Mouse (Mus musculus): Measurements from ENCODE around the gene Pax3. TPM values are rescaled to one million over a fixed set of nuclear protein-coding genes. Genes with fewer than 3 reads are reported as not detected.

The Pax3 gene
- polyA plus RNA-seq, 1 experiment = not detected

DNA sequence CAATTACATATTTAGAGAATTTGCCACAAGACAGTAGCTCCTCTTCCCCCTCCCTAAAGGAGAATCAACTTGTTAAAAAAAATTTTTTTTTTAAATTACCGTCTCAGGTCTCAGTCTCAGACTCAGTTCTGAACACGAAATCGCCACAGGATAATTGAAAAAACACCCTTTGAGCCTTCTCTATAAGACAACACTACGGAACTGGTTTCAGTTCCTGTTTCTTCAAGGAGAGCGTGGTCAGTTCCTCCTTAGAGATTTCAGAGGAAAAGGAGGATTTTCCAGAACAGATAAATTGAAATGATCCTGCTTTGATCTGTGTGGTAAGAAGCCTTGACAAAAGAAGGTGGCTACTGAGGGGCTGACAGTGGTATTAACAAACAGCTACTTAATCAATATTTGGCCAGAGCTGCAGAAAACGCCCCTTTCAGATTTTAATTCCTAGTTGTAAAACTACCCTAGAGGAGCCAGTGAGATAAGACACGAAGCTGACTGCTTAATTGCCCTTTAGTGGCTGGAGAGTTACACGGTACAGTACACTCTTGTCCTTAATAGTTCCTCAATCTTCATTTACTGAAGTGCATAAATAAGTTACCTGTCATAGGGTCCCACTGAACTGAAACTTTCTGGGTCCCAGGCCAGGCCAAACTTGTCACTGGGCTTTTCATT lies 9.7 kb downstream of the Pax3 start:
- Histone ChIP-seq H3K4me1 (peaks cover 15% of the 10 kb centered on the region), H3K4me3 (replicated peaks) (no peak overlapping the region), H3K9me3 (no peaks in the 10 kb centered on the region), H3K36me3 (replicated peaks; ENCODE audit: low read length) (no peaks in the 10 kb centered on the region), H3K27me3 (replicated peaks) (peaks cover 64% of the 10 kb centered on the region)
- TF ChIP-seq GATA1 (IDR thresholded peaks at IDR 0.05; ENCODE audit: borderline replicate concordance, low read length) = no peak
- TF ChIP-seq FLI1 (IDR thresholded peaks at IDR 0.05; ENCODE audit: low read length) = no peak

DNA sequence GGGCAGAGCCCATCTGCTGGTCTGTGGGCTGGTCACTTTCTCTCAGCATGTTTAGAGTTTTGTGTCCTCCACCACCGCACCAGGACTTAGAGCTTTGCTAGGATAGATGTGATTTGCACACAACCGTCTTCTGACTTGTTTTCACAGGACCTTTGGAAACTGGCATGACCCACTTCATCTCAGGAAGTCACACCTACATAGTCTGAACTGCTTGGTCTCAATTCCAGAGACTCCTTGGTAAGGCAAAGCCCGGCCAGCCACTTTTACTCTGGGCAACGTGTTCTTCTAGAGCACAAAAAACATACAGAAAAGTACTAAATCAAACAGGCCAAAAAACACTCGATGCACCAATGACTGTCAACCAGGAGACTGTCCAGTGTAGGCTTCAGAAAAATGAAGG lies 14.0 kb downstream of the Pax3 start:
- Histone ChIP-seq H3K27me3 (replicated peaks) (peaks cover 36% of the 10 kb centered on the region), H3K4me1 (peaks cover 6% of the 10 kb centered on the region), H3K9me3 (no peaks in the 10 kb centered on the region), H3K4me3 (replicated peaks) (no peak overlapping the region), H3K36me3 (replicated peaks; ENCODE audit: low read length) (no peaks in the 10 kb centered on the region)
- no peak for TF ChIP-seq GATA1 (IDR thresholded peaks at IDR 0.05; ENCODE audit: borderline replicate concordance, low read length)
- no peak for TF ChIP-seq FLI1 (IDR thresholded peaks at IDR 0.05; ENCODE audit: low read length)

DNA sequence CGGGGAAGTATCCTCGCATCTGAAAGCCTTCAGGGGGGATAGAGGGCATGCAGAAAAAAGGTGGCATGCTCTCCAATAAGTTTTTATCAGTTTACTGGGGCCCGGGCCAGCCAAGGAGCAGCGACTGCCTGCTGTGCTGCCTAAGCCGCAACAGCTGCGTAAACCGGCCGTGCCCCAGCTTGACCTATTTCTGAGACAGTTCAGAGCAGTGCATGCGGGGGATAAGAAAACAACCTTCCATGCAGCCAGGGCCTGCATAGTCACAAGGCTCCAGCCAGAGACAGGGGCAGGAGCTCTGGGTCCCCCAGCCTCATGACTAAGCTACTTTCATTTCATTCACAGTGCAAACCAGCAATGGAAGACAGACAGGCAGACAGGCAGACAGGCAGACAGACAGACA lies 15.1 kb downstream of the Pax3 start:
- Histone ChIP-seq H3K36me3 (replicated peaks; ENCODE audit: low read length) (no peaks in the 10 kb centered on the region), H3K27me3 (replicated peaks) (peaks cover 29% of the 10 kb centered on the region), H3K4me3 (replicated peaks) (peak overlapping the region; percentile 89), H3K4me1 (peaks cover 6% of the 10 kb centered on the region), H3K9me3 (no peaks in the 10 kb centered on the region)
- TF ChIP-seq GATA1 (IDR thresholded peaks at IDR 0.05; ENCODE audit: borderline replicate concordance, low read length) = no peak
- no peak for TF ChIP-seq FLI1 (IDR thresholded peaks at IDR 0.05; ENCODE audit: low read length)

DNA sequence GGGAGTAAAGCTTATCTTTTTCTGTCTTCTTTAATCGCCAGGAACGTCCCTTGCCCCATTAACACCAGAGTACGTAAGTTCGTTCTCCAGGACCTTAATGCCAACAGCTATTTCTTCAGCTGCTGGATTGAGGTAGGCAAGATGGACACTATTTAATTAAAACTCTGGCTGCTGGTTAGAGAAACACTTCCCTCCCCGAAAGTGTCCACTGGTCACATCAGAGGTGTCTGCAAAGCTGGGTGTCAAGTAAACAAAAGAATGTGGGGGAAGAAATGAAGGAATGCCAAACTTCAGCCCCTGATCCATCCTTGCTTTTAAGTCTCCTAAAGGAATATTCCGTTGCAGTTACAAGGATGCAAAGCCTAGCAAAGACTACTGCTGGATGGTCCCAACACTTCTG lies 24.6 kb downstream of the Pax3 start:
- Histone ChIP-seq H3K9me3 (no peaks in the 10 kb centered on the region), H3K4me3 (replicated peaks) (no peak overlapping the region), H3K4me1 (no peaks in the 10 kb centered on the region), H3K27me3 (replicated peaks) (peaks cover 7% of the 10 kb centered on the region), H3K36me3 (replicated peaks; ENCODE audit: low read length) (no peaks in the 10 kb centered on the region)
- TF ChIP-seq GATA1 (IDR thresholded peaks at IDR 0.05; ENCODE audit: borderline replicate concordance, low read length) (no peak), FLI1 (IDR thresholded peaks at IDR 0.05; ENCODE audit: low read length) (no peak)

DNA sequence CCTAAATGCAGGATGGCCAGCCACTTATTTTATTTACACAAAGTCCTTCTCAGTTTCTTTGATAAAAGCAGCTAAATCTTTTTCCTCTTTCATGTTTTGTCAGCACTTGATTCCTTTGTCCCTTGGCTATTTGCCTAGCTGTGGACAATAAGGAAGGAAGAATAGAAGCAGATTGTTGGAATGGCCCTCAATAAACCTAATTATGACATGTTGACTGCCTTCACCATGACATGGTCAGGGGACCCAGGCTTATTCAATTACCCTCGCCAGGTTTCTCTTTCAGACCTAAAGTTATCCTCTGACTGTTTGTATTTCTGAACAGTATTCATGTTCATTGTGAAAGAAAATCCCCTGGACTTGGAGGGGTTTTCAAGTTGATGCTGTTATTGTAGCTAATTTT lies 25.3 kb downstream of the Pax3 start:
- H3K4me3 ChIP-seq (replicated peaks) = no peak overlapping the region
- H3K4me1 ChIP-seq = no peaks in the 10 kb centered on the region
- H3K27me3 ChIP-seq (replicated peaks) = peaks cover 2% of the 10 kb centered on the region
- H3K9me3 ChIP-seq = no peaks in the 10 kb centered on the region
- no peaks in the 10 kb centered on the region for H3K36me3 ChIP-seq (replicated peaks; ENCODE audit: low read length)
- no peak for TF ChIP-seq FLI1 (IDR thresholded peaks at IDR 0.05; ENCODE audit: low read length)
- no peak for TF ChIP-seq GATA1 (IDR thresholded peaks at IDR 0.05; ENCODE audit: borderline replicate concordance, low read length)

DNA sequence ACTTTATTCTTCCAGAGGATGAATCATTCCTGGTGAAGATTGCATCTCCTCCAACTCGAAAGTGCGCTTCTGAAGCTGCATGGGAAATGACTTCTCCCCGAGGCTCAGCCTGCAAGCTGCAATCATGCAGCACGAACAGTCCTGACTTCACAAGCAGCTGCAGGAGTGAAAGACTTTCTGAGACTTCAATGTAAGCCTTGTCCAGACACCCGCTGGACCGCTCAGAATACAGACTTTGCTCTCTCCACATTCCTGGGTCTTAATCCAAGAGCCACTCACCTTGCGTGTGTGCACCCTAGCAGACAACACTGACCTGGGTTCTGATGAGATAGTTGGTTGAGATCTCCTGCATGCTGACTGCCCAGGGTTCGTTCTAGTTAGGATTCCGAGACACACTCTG lies 26.2 kb downstream of the Pax3 start:
- H3K27me3 ChIP-seq (replicated peaks) = no peaks in the 10 kb centered on the region
- TF ChIP-seq GATA1 (IDR thresholded peaks at IDR 0.05; ENCODE audit: borderline replicate concordance, low read length) (no peak), FLI1 (IDR thresholded peaks at IDR 0.05; ENCODE audit: low read length) (no peak)

DNA sequence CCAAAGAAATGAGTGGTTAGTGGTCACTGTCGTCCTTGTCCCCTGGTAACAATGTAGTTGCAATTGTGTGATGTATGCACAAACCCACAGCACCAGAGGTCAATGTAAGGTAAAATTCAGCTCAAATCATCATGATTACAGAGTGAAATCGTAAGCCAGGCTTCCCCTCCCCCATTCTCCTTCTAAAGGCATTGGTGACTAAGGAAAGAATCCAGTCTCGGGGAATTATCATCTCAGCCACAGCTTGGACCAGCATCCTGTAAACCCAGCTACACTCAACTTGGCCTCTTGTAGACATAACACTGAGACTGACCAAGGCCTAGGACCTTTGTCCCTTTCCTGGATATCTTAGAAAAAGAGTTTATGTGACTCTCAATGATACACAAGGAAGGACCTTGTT lies 28.1 kb downstream of the Pax3 start:
- TF ChIP-seq FLI1 (IDR thresholded peaks at IDR 0.05; ENCODE audit: low read length) (no peak), GATA1 (IDR thresholded peaks at IDR 0.05; ENCODE audit: borderline replicate concordance, low read length) (no peak)
- no peaks in the 10 kb centered on the region for H3K27me3 ChIP-seq (replicated peaks)
- H3K4me1 ChIP-seq = no peaks in the 10 kb centered on the region
- no peaks in the 10 kb centered on the region for H3K9me3 ChIP-seq
- H3K36me3 ChIP-seq (replicated peaks; ENCODE audit: low read length) = no peaks in the 10 kb centered on the region
- no peak overlapping the region for H3K4me3 ChIP-seq (replicated peaks)

More for the DNA sequence above, 26.2 kb downstream of the Pax3 start:
- Histone ChIP-seq H3K36me3 (replicated peaks; ENCODE audit: low read length) (no peaks in the 10 kb centered on the region), H3K4me3 (replicated peaks) (no peak overlapping the region), H3K9me3 (no peaks in the 10 kb centered on the region), H3K4me1 (no peaks in the 10 kb centered on the region)

DNA sequence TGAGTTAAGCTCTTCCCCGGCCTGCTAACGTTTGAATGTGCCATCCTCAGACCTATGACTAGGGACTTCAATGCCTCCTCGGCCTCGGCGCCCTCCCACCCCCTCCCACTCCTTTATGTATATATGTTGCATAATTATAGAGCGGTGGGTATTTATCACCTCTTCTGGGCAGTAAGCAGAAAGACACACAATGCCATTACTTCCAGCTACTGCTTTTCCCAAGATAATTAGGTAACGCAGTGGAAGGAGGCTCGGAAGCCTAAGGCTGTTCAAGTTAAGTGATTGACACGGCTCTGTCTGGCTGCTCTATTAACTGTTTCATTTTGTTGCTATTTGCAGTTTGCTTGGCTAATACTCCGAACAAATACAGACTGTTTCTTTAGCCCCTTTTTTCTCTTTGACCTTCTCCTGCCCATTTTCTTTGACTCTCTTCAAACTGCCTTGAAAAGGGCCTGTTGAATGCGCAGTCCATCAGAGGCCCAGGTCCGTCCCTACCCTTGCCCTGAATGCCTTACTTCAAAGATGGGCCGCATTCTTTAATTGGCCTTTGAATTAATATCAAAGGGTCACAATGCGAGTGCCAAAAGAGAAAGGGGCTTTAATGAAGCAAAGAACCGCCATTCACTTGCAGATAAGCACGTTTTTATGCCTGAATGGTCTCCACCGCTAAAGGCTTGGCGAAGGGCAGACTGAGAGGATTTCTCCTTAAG lies 29.2 kb downstream of the Pax3 start:
- H3K9me3 ChIP-seq = no peaks in the 10 kb centered on the region
- no peaks in the 10 kb centered on the region for H3K36me3 ChIP-seq (replicated peaks; ENCODE audit: low read length)
- no peaks in the 10 kb centered on the region for H3K27me3 ChIP-seq (replicated peaks)
- no peak for TF ChIP-seq GATA1 (IDR thresholded peaks at IDR 0.05; ENCODE audit: borderline replicate concordance, low read length)
- no peak overlapping the region for H3K4me3 ChIP-seq (replicated peaks)
- H3K4me1 ChIP-seq = no peaks in the 10 kb centered on the region

DNA sequence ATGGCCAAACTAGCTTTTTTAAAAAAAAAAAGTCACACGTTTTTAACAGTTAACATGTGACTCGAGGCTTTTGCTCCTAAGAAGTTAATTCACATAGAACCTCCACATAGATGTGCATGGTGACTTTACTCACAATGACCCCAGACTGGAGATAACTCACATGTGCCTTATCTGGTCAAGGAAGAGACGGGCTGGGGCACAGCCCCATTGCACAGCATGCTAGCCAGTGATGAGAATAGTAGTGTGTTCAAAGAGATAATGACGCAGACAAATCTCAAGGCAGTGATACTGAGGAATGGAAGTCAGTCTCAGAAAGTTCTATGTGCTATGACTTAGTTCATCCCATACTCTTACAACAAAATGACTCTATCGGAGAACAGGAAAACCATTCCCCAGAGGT lies 35.2 kb downstream of the Pax3 start:
- Histone ChIP-seq H3K9me3 (no peaks in the 10 kb centered on the region), H3K36me3 (replicated peaks; ENCODE audit: low read length) (no peaks in the 10 kb centered on the region), H3K4me1 (no peaks in the 10 kb centered on the region), H3K27me3 (replicated peaks) (no peaks in the 10 kb centered on the region), H3K4me3 (replicated peaks) (no peak overlapping the region)
- no peak for TF ChIP-seq GATA1 (IDR thresholded peaks at IDR 0.05; ENCODE audit: borderline replicate concordance, low read length)

DNA sequence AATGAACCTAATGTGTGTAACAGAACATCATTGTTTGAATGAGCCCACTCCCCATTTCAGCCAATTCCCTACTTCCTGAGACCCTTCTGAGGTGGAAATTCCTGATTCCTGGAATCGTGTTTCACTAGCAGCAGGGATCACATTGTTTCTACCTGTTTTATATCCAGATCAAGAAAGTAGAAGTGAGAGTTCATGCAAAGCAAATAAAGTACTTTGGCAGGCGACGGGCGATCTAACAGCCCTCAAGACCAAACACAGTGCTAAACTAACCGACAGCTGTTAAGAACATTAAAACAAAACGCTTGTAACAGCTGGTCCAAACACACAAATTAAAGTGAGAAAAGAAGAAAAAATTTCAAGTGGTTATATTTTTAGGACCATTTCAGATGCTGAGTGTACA lies 39.0 kb downstream of the Pax3 start:
- Histone ChIP-seq H3K4me3 (replicated peaks) (no peak overlapping the region), H3K27me3 (replicated peaks) (no peaks in the 10 kb centered on the region), H3K36me3 (replicated peaks; ENCODE audit: low read length) (no peaks in the 10 kb centered on the region), H3K4me1 (no peaks in the 10 kb centered on the region), H3K9me3 (peaks cover 6% of the 10 kb centered on the region; the same call in 1 of the 2 replicates)
- TF ChIP-seq FLI1 (IDR thresholded peaks at IDR 0.05; ENCODE audit: low read length) = no peak
- TF ChIP-seq GATA1 (IDR thresholded peaks at IDR 0.05; ENCODE audit: borderline replicate concordance, low read length) = no peak

Data from megakaryocyte, embryonic 14.5 days (primary cell).